Mouse (Mus musculus): ENCODE measurements around the gene Tdpoz2.
A peak's percentile ranks its signal among the peaks of the same experiment; 100 is the strongest.
"Not testable (repeated sequence)": the region's sequence is repeated elsewhere in the genome, so short reads cannot be mapped to it uniquely, and the experiment has no call there.

The Tdpoz2 gene

GRCm38 (mm10) chr3:93652586-93652985 is at the start of gene Tdpoz2:
Gene Tdpoz2 (minus strand): TSS chr3:93652686.
- DNase-seq (ENCODE audit: low spot score in 2 of 2) = no peak

- DNase-seq (ENCODE audit: low spot score in 2 of 2) = not testable (repeated sequence)
Measured at GRCm38 (mm10) chr3:93692970-93693369, 40.5 kb upstream of the Tdpoz2 start, which contains the start of gene Gm37596. Gene Gm37596 (minus strand): TSS chr3:93693070.

- not testable (repeated sequence) for DNase-seq (ENCODE audit: low spot score in 2 of 2)
Measured at GRCm38 (mm10) chr3:93676210-93676609, 23.7 kb upstream of the Tdpoz2 start, which contains the start of gene Tdpoz1. Gene Tdpoz1 (minus strand): TSS chr3:93676310.

GRCm38 (mm10) chr3:93670805-93671503 is 18.5 kb upstream of the Tdpoz2 start:
- DNase-seq (ENCODE audit: low spot score in 2 of 2) = not testable (repeated sequence)

GRCm38 (mm10) chr3:93654260-93654659 is 1.8 kb upstream of the Tdpoz2 start:
- no peak for DNase-seq (ENCODE audit: low spot score in 2 of 2)

- not testable (repeated sequence) for DNase-seq (ENCODE audit: low spot score in 2 of 2)
Measured at GRCm38 (mm10) chr3:93630917-93631714, 21.4 kb downstream of the Tdpoz2 start.

GRCm38 (mm10) chr3:93608970-93609369 is 43.5 kb downstream of the Tdpoz2 start:
- peak; percentile 35 for DNase-seq (ENCODE audit: low spot score in 2 of 2)

- DNase-seq (ENCODE audit: low spot score in 2 of 2) = no peak
Measured at GRCm38 (mm10) chr3:93601903-93602302, 50.6 kb downstream of the Tdpoz2 start.

All from right cerebral cortex, postnatal 10 days (tissue).